Mouse (Mus musculus) forebrain, embryonic 16.5 days (tissue): ENCODE results near the gene Hist2h2ab. TPM values are rescaled to one million over a fixed set of nuclear protein-coding genes. Genes with fewer than 3 reads are reported as not detected.
"Not testable (repeated sequence)": the region's sequence is repeated elsewhere in the genome, so short reads cannot be mapped to it uniquely, and the experiment has no call there.

ENCODE experiments used
- ATAC-seq: fragments of 200-750 bp; cut with Nextera tagmentation; 2 replicates; pipeline ENCODE4 v1.8.0; 2017; ENCODE audit warnings: mild to moderate bottlenecking, moderate library complexity
- H3K27ac ChIP-seq: fragments of 300-500 bp; sonication (generic); 2 replicates; pipeline ENCODE4 v1.5.1; 2014; ENCODE audit warnings: low read length, control low read depth
- H3K27me3 ChIP-seq: fragments of 300-500 bp; sonication (generic); replicated peaks from 2 replicates; pipeline ENCODE4 v1.6.1; 2014; ENCODE audit warnings: low read length; ENCODE audit not compliant: control insufficient read depth, insufficient read depth
- H3K36me3 ChIP-seq: fragments of 300-500 bp; sonication (generic); 2 replicates; pipeline ENCODE4 v1.6.1; 2014; ENCODE audit not compliant: control insufficient read depth, insufficient read depth
- H3K4me1 ChIP-seq: fragments of 300-500 bp; sonication (generic); replicated peaks from 2 replicates; pipeline ENCODE4 v1.6.1; 2014; ENCODE audit warnings: low read length; ENCODE audit not compliant: control insufficient read depth, insufficient read depth
- H3K4me2 ChIP-seq: fragments of 300-500 bp; sonication (generic); 2 replicates; pipeline ENCODE4 v1.6.1; 2014; ENCODE audit warnings: mild to moderate bottlenecking, low read length, control low read depth
- H3K4me3 ChIP-seq: fragments of 300-500 bp; sonication (generic); replicated peaks from 2 replicates; pipeline ENCODE4 v1.5.1; 2014; ENCODE audit warnings: mild to moderate bottlenecking, low read length, control low read depth
- H3K9ac ChIP-seq: fragments of 300-500 bp; sonication (generic); replicated peaks from 2 replicates; pipeline ENCODE4 v1.6.1; 2014; ENCODE audit warnings: low read depth, low read length, control low read depth
- H3K9me3 ChIP-seq: fragments of 300-500 bp; sonication (generic); 2 replicates; pipeline ENCODE4 v1.6.1; 2016; ENCODE audit warnings: low read length; ENCODE audit not compliant: control insufficient read depth
- WGBS: fragments of 180-500 bp; shearing (Covaris S2); extraction: QIAGEN DNeasy Blood & Tissue Kit; methylation state at CpG from one replicate; pipeline ENCODE4 v1.1.7; 2014; 5-methylcytosine and 5-hydroxymethylcytosine counted together
- microRNA-seq: library from miRNA; unstranded; fragments of <30 nt; microRNA quantifications from one replicate; pipeline ENCODE4, GENCODE M21; 2017
- polyA plus RNA-seq: library from polyadenylated mRNA; unstranded; fragments of >200 nt; fragmentation: Nextera tagmentation; extraction: Ambion mirVana; gene quantifications from 2 replicates; pipeline ENCODE4 v1.2.1, GENCODE M21; 2015

The Hist2h2ab gene
- polyA plus RNA-seq, 1 experiment from 2014 or later = not detected

GRCm38 (mm10) chr3:96263558-96264403, 44.1 kb downstream of the Hist2h2ab start:
- Histone ChIP-seq H3K27me3 (no peaks in the 10 kb centered on the region), H3K9me3 (no peaks in the 10 kb centered on the region), H3K9ac (peak overlapping the region; percentile 58), H3K4me3 (peak overlapping the region; percentile 69), H3K36me3 (no peaks in the 10 kb centered on the region), H3K27ac (peak overlapping the region; percentile 98), H3K4me2 (peak overlapping the region; percentile 85), H3K4me1 (peaks cover 24% of the 10 kb centered on the region)
- ATAC-seq = peak; percentile 26; the same call in 1 of the 2 replicates
- WGBS = 4% methylated on average over 27 of the region's 27 CpGs

DNA sequence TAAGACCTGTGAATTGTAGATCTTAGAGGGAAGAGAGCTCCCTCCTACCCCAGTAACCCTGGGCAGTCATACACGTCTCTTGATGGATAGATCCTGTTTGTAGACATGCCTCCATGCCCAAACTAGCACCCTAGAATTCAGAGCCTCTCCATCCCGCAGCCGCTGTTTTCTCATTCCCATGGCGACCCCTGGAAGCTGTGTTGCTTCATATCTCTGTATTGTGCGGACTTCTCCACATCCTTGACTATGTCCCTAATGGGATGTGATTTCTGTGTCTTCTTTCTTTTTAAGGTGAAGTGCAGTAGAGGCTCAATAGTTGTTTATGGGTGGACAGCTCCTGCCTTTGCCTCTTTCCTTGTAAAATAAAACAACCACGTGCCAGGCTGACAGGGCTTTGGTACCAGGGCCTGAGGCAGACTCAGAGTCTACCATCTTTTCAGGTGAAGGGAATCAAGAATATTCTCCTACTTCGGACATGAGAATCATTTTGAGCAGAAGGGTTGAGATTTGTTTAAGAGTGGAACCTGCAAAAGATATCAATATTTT, 44.8 kb downstream of the Hist2h2ab start:
- H3K36me3 ChIP-seq = no peaks in the 10 kb centered on the region
- H3K4me1 ChIP-seq = peaks cover 27% of the 10 kb centered on the region
- H3K4me2 ChIP-seq = peak overlapping the region; percentile 85
- H3K9me3 ChIP-seq = no peaks in the 10 kb centered on the region
- no peak overlapping the region; the same call in 1 of the 2 replicates for H3K4me3 ChIP-seq
- H3K27ac ChIP-seq = peak overlapping the region; percentile 98
- WGBS = 61% methylated on average over 7 of the region's 7 CpGs
- ATAC-seq = no peak
- H3K9ac ChIP-seq = no peak overlapping the region
- no peaks in the 10 kb centered on the region for H3K27me3 ChIP-seq

DNA sequence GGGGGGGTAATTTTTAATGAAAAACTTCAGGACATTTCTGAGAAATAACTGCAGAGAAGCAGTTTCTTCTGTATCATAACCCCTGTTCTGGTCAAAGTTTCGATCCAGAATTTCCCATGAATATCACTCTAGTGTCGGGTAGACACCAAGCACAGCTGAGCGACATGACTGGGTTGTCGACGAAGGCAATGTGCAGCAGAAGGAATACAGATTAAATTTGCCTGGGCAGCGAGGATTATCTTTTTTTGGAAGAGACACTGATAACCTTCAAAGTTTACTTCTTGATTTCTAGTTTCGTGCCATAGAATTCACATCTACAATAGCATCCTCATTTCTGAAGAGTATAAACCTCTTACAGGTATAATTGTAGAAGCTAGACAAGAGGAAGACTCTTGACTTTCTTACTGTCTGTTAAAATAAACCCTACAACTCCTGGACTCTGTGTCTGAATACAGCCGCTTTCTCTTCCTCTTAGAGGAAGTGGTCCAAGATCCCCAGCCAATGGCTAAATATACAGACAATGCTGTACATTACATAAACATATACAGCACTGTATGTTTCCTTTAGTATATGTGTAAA, 46.6 kb downstream of the Hist2h2ab start:
- Histone ChIP-seq H3K4me1 (peaks cover 27% of the 10 kb centered on the region), H3K4me2 (no peak overlapping the region), H3K27ac (no peak overlapping the region), H3K9ac (no peak overlapping the region), H3K4me3 (no peak overlapping the region), H3K9me3 (no peaks in the 10 kb centered on the region), H3K36me3 (no peaks in the 10 kb centered on the region), H3K27me3 (no peaks in the 10 kb centered on the region)
- WGBS = 93% methylated on average over 8 of the region's 8 CpGs
- no peak for ATAC-seq

- 68% methylated on average over 4 of the region's 4 CpGs for WGBS
- Histone ChIP-seq H3K4me2 (no peak overlapping the region; the same call in 1 of the 2 replicates), H3K27ac (peak overlapping the region; percentile 82), H3K4me1 (peaks cover 20% of the 10 kb centered on the region), H3K27me3 (no peaks in the 10 kb centered on the region), H3K9ac (no peak overlapping the region), H3K36me3 (no peaks in the 10 kb centered on the region), H3K4me3 (no peak overlapping the region), H3K9me3 (no peaks in the 10 kb centered on the region)
- no peak for ATAC-seq
These were observed 47.9 kb downstream of the Hist2h2ab start for GRCm38 (mm10) chr3:96267541-96267940.

GRCm38 (mm10) chr3:96268051-96268775, 48.5 kb downstream of the Hist2h2ab start, which contains the start of gene Hist2h3b:
Hist2h3b (plus strand) TSS chr3:96268654.
- peaks cover 20% of the 10 kb centered on the region for H3K4me1 ChIP-seq
- H3K27ac ChIP-seq = peak within 1 kb of the TSS; percentile 99
- peak; percentile 63 for ATAC-seq
- no peaks in the 10 kb centered on the region for H3K9me3 ChIP-seq
- peak within 1 kb of the TSS; percentile 61 for H3K4me3 ChIP-seq
- no peaks in the 10 kb centered on the region for H3K36me3 ChIP-seq
- H3K4me2 ChIP-seq = peak within 1 kb of the TSS; percentile 88
- 12% methylated on average over 30 of the region's 30 CpGs for WGBS
- no peaks in the 10 kb centered on the region for H3K27me3 ChIP-seq
- peak within 1 kb of the TSS; percentile 60 for H3K9ac ChIP-seq

GRCm38 (mm10) chr3:96268776-96269378, 49.2 kb downstream of the Hist2h2ab start:
- 0% methylated on average over 11 of the region's 44 CpGs for WGBS
- H3K27me3 ChIP-seq, H3K9me3 ChIP-seq, H3K36me3 ChIP-seq: not testable (repeated sequence)
- H3K27ac ChIP-seq = peak overlapping the region; percentile 99
- peak overlapping the region; percentile 61 for H3K4me3 ChIP-seq
- H3K4me1 ChIP-seq = peaks cover 18% of the 10 kb centered on the region
- H3K9ac ChIP-seq = peak overlapping the region; percentile 60
- ATAC-seq = peak; percentile 18
- peak overlapping the region; percentile 75 for H3K4me2 ChIP-seq

Small RNA genes lying within 50 kb of the gene (microRNA-seq; reads per million reads assigned to microRNA genes)
- gene Gm44492 (not detected), gene Gm47311 (not detected), gene Gm47313 (not detected)

Other genes starting within 250 kb of the Hist2h2ab start
- gene Plekho1, start 223.9 kb upstream of the Hist2h2ab start, polyA plus RNA-seq = 71.4 and 74.9 TPM in 2 replicates
- 55.3 and 57.4 TPM in 2 replicates for gene Vps45, start 161.4 kb upstream of the Hist2h2ab start, polyA plus RNA-seq
- 8.8 and 9.3 TPM in 2 replicates for gene Otud7b, start 115.3 kb upstream of the Hist2h2ab start, polyA plus RNA-seq
- gene Mtmr11, start 57.9 kb upstream of the Hist2h2ab start, polyA plus RNA-seq = 7.8 and 11.5 TPM in 2 replicates
- gene Sf3b4, start 47.5 kb upstream of the Hist2h2ab start, polyA plus RNA-seq = 155 and 157 TPM in 2 replicates
- gene Sv2a, start 38.7 kb upstream of the Hist2h2ab start, polyA plus RNA-seq = 70.3 and 87.3 TPM in 2 replicates
- 64.1 and 64.3 TPM in 2 replicates for gene Bola1, start 156 bp upstream of the Hist2h2ab start, polyA plus RNA-seq
- gene Hist2h2ac, start 1.0 kb downstream of the Hist2h2ab start, polyA plus RNA-seq = 2.1 and 3.3 TPM in 2 replicates
- 8.6 and 10.8 TPM in 2 replicates for gene Hist2h2be, start 1.3 kb downstream of the Hist2h2ab start, polyA plus RNA-seq
- 2.4 and 3.4 TPM in 2 replicates for gene Hist2h3c2, start 19.3 kb downstream of the Hist2h2ab start, polyA plus RNA-seq
- 33.3 and 43.5 TPM in 2 replicates for gene Hist2h2aa2, start 20.4 kb downstream of the Hist2h2ab start, polyA plus RNA-seq
- gene Hist2h2aa1, start 25.6 kb downstream of the Hist2h2ab start, polyA plus RNA-seq = 20.6 and 26.5 TPM in 2 replicates
- 2.0 TPM in 1 of 2 replicates, not detected in the other for gene Hist2h3c1, start 26.8 kb downstream of the Hist2h2ab start, polyA plus RNA-seq
- 8.4 and 8.9 TPM in 2 replicates for gene Hist2h4, start 43.4 kb downstream of the Hist2h2ab start, polyA plus RNA-seq
- gene Hist2h3b, start 48.8 kb downstream of the Hist2h2ab start, polyA plus RNA-seq = 23.1 and 24.7 TPM in 2 replicates
- 3.2 and 4.6 TPM in 2 replicates for gene Hist2h2bb, start 49.9 kb downstream of the Hist2h2ab start, polyA plus RNA-seq
- 0.92 and 0.99 TPM in 2 replicates for gene Fcgr1, start 74.1 kb downstream of the Hist2h2ab start, polyA plus RNA-seq
- gene BC107364, start 232.4 kb downstream of the Hist2h2ab start, polyA plus RNA-seq = not detected in 2 replicates